Mouse (Mus musculus) heart, adult 11 months (tissue): ENCODE measurements at regions not wholly inside any gene's neighbourhood (a gene's known extent, or its start where the extent isn't known, plus 50 kb on each side); places are given as distances from the start of the nearest gene placed in this dataset.

Source experiments
- DNase-seq: peaks from one replicate; pipeline ENCODE4 v3.0.0; 2022

DNA sequence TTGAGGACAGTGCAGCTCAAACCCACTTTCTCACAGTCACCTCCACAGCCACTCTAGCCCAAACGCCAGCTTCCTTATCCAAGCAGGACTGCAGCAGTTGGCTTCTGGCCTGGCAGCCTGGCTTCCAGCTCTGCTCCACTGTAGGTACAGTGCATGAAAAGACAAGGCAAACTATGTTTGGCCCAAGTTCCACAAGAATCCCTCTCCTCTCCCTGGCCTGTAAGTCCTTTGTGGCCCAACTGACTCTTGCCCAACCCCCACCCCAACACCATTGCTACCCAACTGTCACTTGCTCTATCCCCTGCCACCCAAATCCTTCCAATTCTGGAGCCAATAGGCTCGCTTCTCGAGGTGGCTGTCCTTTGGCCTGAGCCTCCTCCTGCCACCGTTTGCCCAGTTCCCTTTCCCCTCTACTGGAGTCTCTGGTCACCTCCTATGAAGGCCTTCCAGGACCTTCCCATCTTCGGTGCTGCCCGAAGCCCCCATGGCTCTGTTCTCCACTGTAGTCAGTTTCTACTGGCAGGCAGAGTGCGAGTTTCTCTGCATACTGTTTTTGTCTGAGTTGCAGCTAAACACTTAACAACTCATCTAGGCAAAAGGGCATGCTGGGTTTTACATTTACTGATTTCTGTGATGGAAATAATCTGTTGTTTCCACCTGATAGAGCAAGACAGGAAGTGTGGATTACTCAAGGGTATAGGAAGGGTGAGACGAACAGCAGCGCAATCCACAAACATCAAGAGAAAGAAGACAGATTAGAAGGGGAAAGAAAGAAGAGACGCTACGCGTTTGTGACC is 84.4 kb upstream of the Ptpn1 start:
- DNase-seq, result peak; percentile 95

DNA sequence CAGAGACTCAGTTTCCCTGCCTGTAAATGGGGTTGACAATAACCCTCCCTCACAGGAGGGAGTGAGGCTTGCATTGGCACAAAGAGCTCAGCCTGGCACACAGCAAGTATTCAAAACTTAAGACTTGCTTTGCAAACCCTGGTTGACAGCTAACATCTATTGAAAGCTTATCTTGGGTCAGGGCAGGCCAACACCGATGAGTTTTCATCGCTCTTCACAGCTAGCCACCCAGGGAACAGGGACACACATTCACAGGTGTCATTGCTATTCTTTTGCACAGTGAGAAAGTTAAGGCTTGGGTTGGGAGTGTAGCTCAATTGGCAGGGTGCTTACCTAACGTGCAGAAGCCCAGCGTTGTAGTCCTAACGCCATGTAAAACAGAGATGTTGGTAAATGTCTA is 86.5 kb upstream of the Ptpn1 start:
- DNase-seq, result peak; percentile 93

- DNase-seq, result peak; percentile 99
Measured at GRCm38 (mm10) chr2:167844556-167844955, 87.3 kb upstream of the Ptpn1 start.

- no peak for DNase-seq
Measured at GRCm38 (mm10) chr2:167843921-167844320, 87.9 kb upstream of the Ptpn1 start.

GRCm38 (mm10) chr2:167842993-167843392 is 88.9 kb upstream of the Ptpn1 start:
- DNase-seq, result peak; percentile 91

DNA sequence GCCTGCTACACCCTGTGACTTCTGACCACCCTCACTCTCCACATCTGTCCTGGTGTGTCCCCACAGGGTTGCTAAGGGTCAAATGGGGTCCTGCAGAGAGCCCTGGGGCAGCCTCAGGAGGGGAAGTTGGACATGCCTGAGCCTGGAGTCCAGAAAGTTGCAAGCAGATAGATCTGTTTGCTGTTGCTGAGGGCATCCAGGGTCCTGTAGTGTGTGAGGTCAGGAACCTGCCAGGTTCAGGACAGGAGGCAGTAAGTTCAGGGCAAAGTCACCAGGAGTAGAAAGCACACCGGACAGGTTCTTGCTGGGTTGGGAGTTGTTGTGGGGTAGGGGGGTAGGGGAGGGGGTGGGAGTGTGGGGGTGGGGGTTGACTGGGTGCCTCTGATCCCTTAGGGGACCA is 89.4 kb upstream of the Ptpn1 start:
- DNase-seq, result no peak

DNA sequence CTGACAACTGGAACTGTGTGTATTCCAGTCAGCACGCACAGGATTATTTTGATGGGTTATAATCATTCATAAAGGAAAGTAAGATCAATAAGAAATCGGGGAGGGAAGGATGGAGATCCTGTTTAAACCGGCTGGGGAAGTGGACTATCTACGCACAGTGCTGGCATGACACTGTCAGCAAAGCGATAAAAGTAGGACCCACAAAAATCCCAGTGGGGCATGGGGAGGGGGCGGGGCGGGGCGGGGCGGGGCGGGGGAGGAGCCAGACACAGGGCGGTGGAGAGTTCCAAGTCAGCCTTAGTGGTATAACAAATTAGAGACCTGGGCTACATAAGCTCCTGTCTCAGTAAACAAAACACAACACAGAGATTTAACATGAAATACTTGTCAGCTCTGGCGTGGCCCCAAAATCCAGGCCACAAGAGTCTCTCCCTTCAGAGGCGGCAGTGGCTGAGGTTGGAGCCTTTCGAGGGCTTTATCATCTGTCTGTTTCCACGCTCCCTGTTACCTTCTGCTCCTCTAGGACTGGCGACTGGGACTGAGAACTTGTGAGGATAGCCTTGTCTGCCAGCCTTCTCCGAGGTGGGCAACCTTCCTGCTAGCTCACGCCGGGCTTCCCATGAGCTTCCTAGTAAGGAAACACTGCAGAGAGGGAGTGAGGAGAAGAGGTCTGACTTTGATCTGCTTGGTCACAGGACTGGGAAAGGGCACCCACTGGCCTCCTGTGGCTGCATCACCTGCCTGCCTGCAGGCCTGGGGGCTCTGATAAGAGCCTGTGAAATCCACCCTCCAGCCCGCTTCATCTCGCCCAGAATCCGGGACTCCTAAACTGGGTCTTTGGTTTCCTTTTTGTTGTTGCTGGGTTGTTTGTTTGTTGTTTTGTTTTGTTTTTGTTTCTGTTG is 90.3 kb upstream of the Ptpn1 start:
- peak; percentile 93 for DNase-seq

DNA sequence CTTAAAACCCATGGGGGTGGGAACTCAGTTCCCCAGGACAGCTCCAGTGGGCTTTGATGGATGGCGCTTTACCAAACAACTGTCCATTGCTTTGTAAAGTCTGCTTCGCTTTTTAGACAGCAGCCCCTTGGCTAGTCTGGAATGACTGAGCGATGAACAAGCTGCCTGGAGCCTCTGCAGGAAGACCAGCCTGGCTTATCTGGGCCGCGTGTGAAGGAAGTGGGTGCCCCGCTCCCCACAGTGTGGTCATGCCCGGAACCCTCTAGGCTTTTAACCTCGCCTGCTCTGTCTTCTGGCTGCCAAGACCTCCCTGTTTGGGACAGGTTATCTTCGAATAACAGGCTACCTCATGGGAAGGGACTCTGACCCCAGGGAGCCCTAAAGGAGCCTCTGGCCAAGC is 91.5 kb upstream of the Ptpn1 start:
- DNase-seq, result no peak

- DNase-seq, result no peak
Measured at GRCm38 (mm10) chr2:167839324-167839981, 92.4 kb upstream of the Ptpn1 start.

DNA sequence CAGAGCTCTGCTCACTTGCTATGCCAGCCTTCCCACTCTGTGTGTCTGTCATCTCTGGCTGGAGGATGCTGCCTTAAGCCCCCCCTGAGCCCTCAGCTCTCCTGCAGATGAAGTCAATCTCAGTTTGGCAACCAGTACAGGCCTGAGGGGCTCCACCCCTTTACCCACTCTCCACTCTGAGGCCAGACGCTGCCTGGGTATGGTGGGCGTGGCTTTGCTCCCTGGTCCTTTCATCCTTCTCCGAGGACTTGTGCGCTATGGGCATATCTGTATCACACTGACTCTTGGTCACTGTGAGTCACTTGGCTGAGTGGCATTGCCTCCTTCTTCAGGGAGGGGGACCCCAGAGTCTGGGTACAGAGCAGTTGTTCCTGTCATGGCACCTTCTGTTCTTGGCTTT is 94.3 kb upstream of the Ptpn1 start:
- DNase-seq, result no peak

DNA sequence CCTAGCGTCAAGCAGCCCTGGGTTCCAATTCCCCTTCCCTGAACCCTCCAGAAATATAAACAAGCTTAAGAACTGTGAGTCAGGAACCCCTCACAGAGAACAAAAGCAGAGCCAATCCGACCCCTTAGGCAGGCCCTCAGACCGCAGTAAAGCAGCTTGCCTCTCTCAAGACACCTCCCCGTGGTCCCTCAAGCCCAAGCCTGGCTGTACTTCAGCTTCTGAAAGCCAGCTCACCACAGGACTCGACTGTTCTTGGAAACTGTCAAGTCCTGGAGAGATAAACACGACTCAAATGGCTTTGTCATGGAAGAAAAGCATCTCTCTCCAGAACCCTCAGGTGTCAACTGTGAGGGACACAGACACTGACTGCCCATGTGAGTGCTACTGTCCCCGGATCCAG is 95.2 kb upstream of the Ptpn1 start:
- peak; percentile 96 for DNase-seq

DNA sequence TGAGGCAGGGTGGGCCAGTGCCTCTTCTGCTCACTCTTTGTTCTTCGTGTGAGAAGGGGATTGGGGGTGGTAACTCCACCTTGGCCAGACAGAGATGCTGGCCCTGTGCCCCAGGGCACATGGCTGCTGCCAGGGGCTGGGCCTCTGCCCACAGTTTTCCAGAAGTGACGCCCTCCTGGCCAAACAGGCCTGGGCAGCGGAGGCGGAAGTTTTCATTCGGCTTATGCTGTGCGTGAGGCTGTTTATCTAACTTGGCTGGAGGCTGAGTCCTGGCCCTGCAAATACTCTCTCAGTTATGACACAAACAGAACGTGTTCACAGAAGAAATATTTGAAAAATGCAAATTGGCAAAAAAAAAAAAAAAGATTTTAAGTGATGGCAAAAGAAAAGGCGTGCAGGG is 97.3 kb upstream of the Ptpn1 start:
- DNase-seq, result peak; percentile 98

- peak; percentile 99 for DNase-seq
Measured at GRCm38 (mm10) chr2:167833290-167833953, 98.4 kb upstream of the Ptpn1 start.

GRCm38 (mm10) chr2:167831076-167832039 is 100.5 kb upstream of the Ptpn1 start:
- DNase-seq, result no peak

- peak; percentile 98 for DNase-seq
Measured at GRCm38 (mm10) chr2:167828258-167828657, 103.6 kb upstream of the Ptpn1 start.

DNA sequence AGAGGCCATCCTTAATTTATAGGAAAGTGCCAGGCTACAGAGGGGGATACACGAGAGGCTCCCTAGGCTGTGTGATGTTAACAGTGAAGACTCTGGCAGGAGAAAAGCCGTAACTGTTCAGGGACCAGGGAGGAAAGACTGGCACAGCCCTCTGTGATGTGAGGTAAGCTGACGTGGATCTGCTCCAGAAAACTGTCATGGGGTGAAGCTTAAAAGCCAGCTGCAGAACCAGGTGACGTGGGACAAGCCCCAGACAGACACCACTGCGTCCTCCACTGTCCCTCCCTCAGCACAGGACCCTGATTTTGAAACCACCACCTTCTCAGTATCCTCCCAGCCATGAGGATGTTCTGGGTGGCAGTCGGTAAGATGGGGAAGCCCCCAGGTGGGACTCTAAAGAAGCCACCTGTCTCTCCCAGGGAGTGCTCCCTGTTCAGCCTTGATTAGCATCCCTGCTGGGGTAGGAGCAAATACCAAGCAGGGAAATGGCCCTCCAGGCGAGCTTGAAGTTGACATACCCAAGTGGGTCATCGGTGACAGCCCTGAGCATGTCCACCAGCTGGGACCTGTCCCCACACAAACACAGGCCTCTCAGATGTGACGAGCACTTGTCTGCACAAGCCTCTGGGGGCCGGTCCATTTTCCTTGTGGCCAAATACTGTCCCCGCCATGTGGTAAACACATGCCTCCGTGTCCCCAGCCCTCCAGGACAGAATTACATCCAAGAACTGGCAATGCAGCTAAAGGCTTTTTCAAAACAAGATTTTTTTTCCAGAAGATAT is 104.7 kb upstream of the Ptpn1 start:
- DNase-seq, result peak; percentile 97

DNA sequence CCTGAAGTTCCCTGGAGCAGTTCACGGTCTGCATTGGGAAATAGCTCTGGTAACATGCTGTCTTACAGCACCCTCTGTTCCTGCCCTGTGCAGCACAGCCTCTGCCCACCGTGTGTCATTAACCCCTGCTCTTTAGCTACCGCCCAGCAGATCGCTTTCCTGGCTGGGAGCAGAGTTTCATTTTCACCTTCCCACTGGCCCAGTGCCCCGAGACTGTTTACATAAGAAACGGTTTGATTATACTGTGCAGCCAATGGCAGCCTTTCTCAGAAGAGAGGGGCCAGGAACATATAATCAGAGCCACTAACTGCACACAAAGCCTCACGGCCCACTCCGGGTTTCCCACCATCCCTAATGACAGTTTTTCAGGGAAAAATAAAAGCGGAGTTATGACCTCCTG is 108.3 kb upstream of the Ptpn1 start:
- peak; percentile 97 for DNase-seq

DNA sequence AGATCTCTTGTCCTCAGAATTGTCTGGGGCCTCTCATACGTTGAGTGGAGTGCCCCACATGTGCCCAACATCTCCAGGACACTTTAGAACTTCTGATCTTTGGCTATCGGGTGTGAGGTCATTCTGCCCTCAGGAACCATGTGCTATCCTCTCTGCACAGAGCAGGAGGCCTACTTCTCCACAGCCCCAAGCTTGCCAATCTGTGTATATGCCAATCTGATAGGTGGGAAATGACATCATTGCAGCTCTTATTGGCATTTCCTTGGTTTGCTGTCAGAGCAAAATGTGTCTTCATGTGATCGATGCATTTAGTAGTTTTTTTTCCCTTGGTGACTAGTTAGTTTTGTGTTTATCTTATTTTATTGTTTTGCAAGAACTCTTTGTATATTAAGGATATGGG is 108.8 kb upstream of the Ptpn1 start:
- no peak for DNase-seq

GRCm38 (mm10) chr2:167821186-167821585 is 110.7 kb upstream of the Ptpn1 start:
- DNase-seq, result no peak

DNA sequence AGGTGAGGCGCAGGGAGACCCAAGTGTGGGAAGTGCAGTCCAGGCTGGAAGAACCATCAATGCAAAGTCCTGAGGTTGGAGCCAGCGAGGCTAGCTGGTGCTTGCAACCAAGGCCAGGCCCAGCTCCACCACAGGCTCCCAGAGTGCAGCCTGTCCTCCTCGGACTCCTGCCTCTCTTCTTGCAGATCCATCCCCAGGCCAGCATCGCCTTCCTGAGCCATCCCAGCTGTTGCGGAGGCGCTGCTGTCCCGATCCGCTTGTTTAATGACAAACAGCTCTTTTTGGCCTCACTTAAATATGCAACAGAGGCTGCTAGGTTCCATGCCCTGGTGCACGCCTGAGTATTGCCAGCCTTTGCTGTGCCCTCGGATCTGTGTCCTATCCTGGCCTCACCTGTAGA is 113.1 kb upstream of the Ptpn1 start:
- peak; percentile 97 for DNase-seq

DNA sequence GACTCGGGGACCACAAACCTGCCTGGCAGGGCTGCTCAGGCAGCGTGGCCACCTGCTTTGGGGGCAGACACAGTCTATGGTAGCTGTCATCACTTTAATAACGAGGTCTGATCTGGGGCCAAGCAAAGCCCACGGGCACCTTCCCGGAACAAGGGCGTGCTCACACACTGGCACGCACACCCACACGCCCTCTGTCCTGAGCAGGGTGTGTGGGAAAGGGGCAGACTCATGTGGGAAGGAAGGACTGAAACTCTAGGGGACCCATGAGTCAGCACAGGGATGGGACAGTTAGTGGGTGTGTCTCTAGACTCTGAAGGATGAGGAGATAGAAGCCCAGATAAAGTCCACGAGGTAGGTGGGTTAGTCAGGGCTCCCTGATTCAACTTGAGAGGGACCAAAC is 114.8 kb upstream of the Ptpn1 start:
- no peak for DNase-seq
